Mouse (Mus musculus): ENCODE results near the gene Chd3.

DNA sequence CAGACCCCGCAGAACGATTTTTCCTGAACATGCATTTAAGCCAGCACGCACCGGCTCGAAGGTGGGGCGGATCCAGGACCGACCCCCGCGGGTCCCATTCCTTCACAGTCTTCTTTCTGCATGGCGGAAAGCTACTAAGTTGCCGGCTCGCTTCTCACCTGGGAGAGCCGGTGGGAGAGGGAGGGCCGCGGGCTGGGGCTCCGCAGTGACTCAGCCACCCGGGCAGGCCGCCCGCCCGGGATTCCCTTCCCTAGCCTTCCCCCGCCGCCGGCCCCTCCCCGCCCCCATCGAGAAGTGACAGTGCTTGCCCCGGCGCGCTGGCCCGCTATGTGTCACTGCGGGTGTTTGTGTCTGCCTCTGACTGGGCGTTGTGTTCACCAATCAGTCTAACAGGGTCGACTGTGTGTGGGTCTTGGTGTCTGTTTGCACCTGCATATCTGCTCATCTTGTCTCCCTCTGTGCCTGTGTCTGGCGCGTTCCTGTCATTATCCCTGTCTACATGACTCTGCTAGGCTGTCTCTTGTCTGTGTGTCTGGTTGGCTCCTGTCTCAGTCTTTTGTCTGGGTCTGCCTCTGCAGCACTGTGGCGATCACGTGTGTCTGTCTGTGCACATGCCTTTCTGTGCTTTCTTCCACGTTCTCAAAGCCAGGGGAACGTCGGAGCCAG lies 42.5 kb upstream of the Chd3 start:
- TF ChIP-seq EP300 (IDR thresholded peaks at IDR 0.05; ENCODE audit: low read length) = no peak
- TF ChIP-seq POLR2A (IDR thresholded peaks at IDR 0.05; ENCODE audit: low read depth, low read length) = no peak; the same call in 1 of the 2 replicates
- TF ChIP-seq ELF1 (IDR thresholded peaks at IDR 0.05; ENCODE audit: low read depth, low read length) = no peak; the same call in 1 of the 2 replicates
- TF ChIP-seq ZNF384 (IDR thresholded peaks at IDR 0.05; ENCODE audit: low read depth, low read length) = no peak
- TF ChIP-seq CTCF (conservative IDR thresholded peaks at IDR 0.05 in 1 of 2, IDR thresholded peaks at IDR 0.05 in 1 of 2; ENCODE audit: low read depth in 2 of 2, low read length in 2 of 2) = peak in 1 of 2 experiments; percentile 2; a peak in 1 of 4 replicates
- no peak for TF ChIP-seq ZKSCAN1 (IDR thresholded peaks at IDR 0.05; ENCODE audit: borderline replicate concordance, low read depth, low read length)
- no peak for TF ChIP-seq MAFK (IDR thresholded peaks at IDR 0.05; ENCODE audit: insufficient replicate concordance, low read length)
- peak; percentile 45 for TF ChIP-seq USF1 (IDR thresholded peaks at IDR 0.05; ENCODE audit: low read depth, low read length)
- TF ChIP-seq MAZ (IDR thresholded peaks at IDR 0.05; ENCODE audit: low read depth, low read length) = no peak
- TF ChIP-seq USF2 (conservative IDR thresholded peaks at IDR 0.05; ENCODE audit: low read depth, low read length) = peak; percentile 35
- TF ChIP-seq CHD2 (IDR thresholded peaks at IDR 0.05; ENCODE audit: low read length) = peak; percentile 78

All from CH12.LX (cell line).